Mouse (Mus musculus) hindbrain, embryonic 14.5 days (tissue): Measurements from ENCODE around the gene Sesn1. TPM values are rescaled to one million over a fixed set of nuclear protein-coding genes. Genes with fewer than 3 reads are reported as not detected.
"Not testable (repeated sequence)": the region's sequence is repeated elsewhere in the genome, so short reads cannot be mapped to it uniquely, and the experiment has no call there.

Experiments
- ATAC-seq: fragments of 200-750 bp; cut with Nextera tagmentation; 2 replicates; pipeline ENCODE4 v1.8.0; 2017; ENCODE audit warnings: moderate number of reproducible peaks, mild to moderate bottlenecking, moderate TSS enrichment, moderate library complexity; ENCODE audit not compliant: low FRiP score
- DNase-seq: peaks from one replicate; pipeline ENCODE4 v3.0.0-alpha.2; 2015; ENCODE audit warnings: low spot score
- H3K27ac ChIP-seq: fragments of 300-500 bp; sonication (generic); 2 replicates; pipeline ENCODE4 v1.5.1; 2014; ENCODE audit warnings: mild to moderate bottlenecking, moderate library complexity
- H3K27me3 ChIP-seq: fragments of 300-500 bp; sonication (generic); 2 replicates; pipeline ENCODE4 v1.6.1; 2014; ENCODE audit warnings: mild to moderate bottlenecking, low read length, mixed read lengths; ENCODE audit not compliant: control insufficient read depth, insufficient read depth
- H3K36me3 ChIP-seq: fragments of 300-500 bp; sonication (generic); replicated peaks from 2 replicates; pipeline ENCODE4 v1.6.1; 2014; ENCODE audit not compliant: control insufficient read depth, insufficient read depth
- H3K4me1 ChIP-seq: fragments of 300-500 bp; sonication (generic); replicated peaks from 2 replicates; pipeline ENCODE4 v1.6.1; 2014; ENCODE audit warnings: antibody characterized with exemption, low read length, mixed read lengths; ENCODE audit not compliant: control insufficient read depth, insufficient read depth
- H3K4me2 ChIP-seq: fragments of 300-500 bp; sonication (generic); replicated peaks from 2 replicates; pipeline ENCODE4 v1.6.1; 2014; ENCODE audit warnings: mild to moderate bottlenecking, moderate library complexity
- H3K4me3 ChIP-seq: fragments of 300-500 bp; sonication (generic); replicated peaks from 2 replicates; pipeline ENCODE4 v1.5.1; 2014; ENCODE audit warnings: mild to moderate bottlenecking, low read length
- H3K9ac ChIP-seq: fragments of 300-500 bp; sonication (generic); 2 replicates; pipeline ENCODE4 v1.6.1; 2014
- H3K9me3 ChIP-seq: fragments of 300-500 bp; sonication (generic); 2 replicates; pipeline ENCODE4 v1.6.1; 2016; ENCODE audit warnings: low read length; ENCODE audit not compliant: control insufficient read depth
- WGBS: fragments of 180-500 bp; shearing (Covaris S2); extraction: QIAGEN DNeasy Blood & Tissue Kit; methylation state at CpG from one replicate; pipeline ENCODE4 v1.1.7; 2014; 5-methylcytosine and 5-hydroxymethylcytosine counted together
- polyA plus RNA-seq: library from polyadenylated mRNA; unstranded; fragments of >200 nt; fragmentation: Nextera tagmentation; extraction: Ambion mirVana; gene quantifications from 2 replicates; pipeline ENCODE4 v1.2.1, GENCODE M21; 2014

Gene Sesn1
- polyA plus RNA-seq, 1 experiment from 2014 or later: 37.1 TPM

DNA sequence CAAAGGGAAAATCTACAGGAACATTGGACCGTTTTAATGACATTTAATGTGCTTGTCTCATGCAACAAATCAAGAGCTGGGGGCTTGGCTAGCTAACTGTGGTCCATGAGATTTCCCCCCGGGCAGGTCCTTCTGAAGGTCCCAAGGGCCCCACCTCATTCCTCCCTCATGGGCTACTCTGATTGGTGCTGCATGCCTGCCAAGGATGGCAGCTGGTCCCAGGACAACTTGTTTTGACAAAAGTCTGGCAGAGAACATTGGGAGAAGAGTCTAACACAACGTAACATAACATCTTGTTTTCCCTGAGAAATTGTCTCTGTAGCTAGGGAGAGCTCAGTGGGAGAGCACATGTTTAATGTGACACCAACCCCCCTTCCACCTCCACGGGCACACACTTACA lies 126.4 kb downstream of the Sesn1 start:
- DNase-seq: no peak
- peak overlapping the region; percentile 64; the same call in 1 of the 2 replicates for H3K27ac ChIP-seq

DNA sequence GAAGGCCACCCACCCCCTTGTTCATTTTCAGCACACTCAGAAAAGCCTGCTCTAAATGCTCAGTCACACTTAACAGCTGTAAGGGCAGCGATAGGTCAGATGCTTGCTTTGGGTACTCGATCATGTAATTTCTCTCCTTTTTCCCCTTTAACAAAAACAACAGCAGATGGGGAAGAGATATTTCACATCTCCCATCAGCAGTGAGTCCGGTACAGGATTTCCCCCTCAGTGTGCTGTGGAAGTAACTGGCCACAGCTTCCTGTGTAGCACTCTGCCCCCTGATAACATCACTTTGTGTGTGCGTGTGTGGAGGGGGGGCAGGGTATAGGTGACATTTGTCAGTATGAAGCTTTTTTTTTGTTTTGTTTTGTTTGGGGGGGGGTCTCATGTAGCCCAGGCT lies 127.4 kb downstream of the Sesn1 start:
- Histone ChIP-seq H3K27ac (no peak overlapping the region), H3K4me2 (no peak overlapping the region), H3K27me3 (no peaks in the 10 kb centered on the region), H3K9me3 (no peaks in the 10 kb centered on the region), H3K4me3 (no peak overlapping the region), H3K4me1 (peaks cover 12% of the 10 kb centered on the region), H3K36me3 (no peaks in the 10 kb centered on the region), H3K9ac (no peak overlapping the region)
- ATAC-seq (no peak), DNase-seq (no peak)
- 48% methylated on average over 4 of the region's 4 CpGs for WGBS

More for the DNA sequence above, 126.4 kb downstream of the Sesn1 start:
- 48% methylated on average over 4 of the region's 4 CpGs for WGBS
- no peaks in the 10 kb centered on the region for H3K36me3 ChIP-seq
- H3K27me3 ChIP-seq: no peaks in the 10 kb centered on the region
- peaks cover 21% of the 10 kb centered on the region for H3K4me1 ChIP-seq
- no peak overlapping the region for H3K4me2 ChIP-seq
- H3K4me3 ChIP-seq: no peak overlapping the region
- ATAC-seq: no peak
- H3K9me3 ChIP-seq: no peaks in the 10 kb centered on the region
- H3K9ac ChIP-seq: no peak overlapping the region

DNA sequence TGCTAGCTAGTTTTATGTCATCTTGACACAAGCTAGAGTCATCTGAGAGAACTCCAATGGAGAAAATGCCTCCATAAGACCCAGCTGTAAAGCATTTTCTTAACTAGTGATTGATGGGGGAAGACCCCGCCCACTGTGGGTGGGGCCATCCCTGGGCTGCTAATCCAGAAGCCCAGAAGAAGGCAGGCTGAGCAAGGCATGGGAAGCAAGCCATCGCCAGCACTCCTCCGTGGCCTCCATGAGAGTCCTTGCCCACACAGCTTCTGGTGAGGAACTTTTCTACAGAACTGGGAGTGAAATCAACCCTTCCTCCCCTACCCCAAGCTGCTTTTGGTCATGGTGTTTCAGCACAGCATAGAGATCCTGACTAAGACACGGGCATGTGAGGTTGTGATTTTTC lies 129.4 kb downstream of the Sesn1 start:
- H3K4me1 ChIP-seq: peaks cover 9% of the 10 kb centered on the region
- WGBS: 79% methylated on average over 4 of the region's 4 CpGs
- H3K4me3 ChIP-seq: no peak overlapping the region
- no peak overlapping the region for H3K9ac ChIP-seq
- DNase-seq (no peak), ATAC-seq (no peak)
- H3K27me3 ChIP-seq: no peaks in the 10 kb centered on the region
- no peaks in the 10 kb centered on the region for H3K36me3 ChIP-seq
- no peaks in the 10 kb centered on the region for H3K9me3 ChIP-seq
- H3K4me2 ChIP-seq: no peak overlapping the region
- H3K27ac ChIP-seq: no peak overlapping the region

DNA sequence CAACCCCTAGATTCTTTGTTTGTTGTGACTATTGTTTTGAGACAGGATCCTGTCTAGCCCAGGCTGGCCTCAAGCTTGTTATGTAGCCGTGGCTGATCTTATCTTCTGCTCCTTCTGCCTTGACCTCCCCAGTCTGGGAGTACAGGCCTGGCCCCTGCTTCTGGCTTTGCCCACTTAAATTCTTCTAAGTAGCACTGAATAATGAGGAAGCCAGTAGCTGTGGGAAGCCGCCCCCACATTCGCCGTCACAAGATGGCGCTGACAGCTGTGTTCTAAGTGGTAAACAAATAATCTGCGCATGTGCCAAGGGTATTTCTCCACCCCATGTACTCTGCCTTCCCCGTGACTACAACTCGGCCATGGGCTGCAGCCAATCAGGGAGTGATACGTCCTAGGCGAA lies 142.6 kb downstream of the Sesn1 start:
- H3K4me1 ChIP-seq, H3K4me2 ChIP-seq, ATAC-seq, H3K9ac ChIP-seq, DNase-seq, H3K27me3 ChIP-seq, H3K9me3 ChIP-seq, H3K36me3 ChIP-seq, H3K4me3 ChIP-seq, H3K27ac ChIP-seq: not testable (repeated sequence)
- 95% methylated on average over 6 of the region's 10 CpGs for WGBS

DNA sequence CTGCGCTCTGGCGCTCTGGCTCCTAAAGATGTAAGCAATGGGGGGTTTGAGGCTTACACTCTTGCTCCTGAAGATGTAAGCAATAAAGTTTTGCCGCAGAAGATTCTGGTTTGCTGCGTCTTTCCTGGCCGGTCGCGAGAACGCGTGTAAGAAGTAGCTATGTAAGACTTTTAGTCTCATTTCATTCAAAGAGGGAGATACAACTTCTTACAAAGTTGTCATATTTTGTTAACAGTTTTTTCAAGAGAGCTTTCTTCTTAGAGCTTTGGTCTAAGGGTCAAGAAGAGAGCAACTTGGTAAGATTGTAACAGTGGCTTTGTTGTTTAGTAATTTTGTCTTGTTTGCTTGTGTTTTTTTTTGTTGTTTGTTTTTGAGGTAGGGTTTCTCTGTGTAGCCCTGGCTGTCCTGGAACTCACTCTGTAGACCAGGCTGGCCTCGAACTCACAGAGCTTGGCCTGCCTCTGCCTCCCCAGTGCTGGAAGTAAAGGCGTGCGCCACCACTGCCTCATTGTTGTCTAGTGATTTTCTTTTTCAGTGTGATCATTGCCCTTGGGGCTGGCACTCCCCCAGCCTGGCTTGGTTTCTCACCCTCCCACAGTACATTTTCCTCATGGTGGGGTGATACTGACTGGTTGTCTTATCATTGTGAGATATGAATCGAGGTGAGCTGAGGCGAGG lies 143.3 kb downstream of the Sesn1 start:
- Histone ChIP-seq H3K4me2 (no peak overlapping the region), H3K4me3 (no peak overlapping the region), H3K36me3 (no peaks in the 10 kb centered on the region), H3K27me3 (no peaks in the 10 kb centered on the region), H3K4me1 (no peaks in the 10 kb centered on the region), H3K9me3 (no peaks in the 10 kb centered on the region), H3K9ac (no peak overlapping the region), H3K27ac (no peak overlapping the region)
- WGBS: 97% methylated on average over 14 of the region's 14 CpGs
- ATAC-seq (no peak), DNase-seq (no peak)

DNA sequence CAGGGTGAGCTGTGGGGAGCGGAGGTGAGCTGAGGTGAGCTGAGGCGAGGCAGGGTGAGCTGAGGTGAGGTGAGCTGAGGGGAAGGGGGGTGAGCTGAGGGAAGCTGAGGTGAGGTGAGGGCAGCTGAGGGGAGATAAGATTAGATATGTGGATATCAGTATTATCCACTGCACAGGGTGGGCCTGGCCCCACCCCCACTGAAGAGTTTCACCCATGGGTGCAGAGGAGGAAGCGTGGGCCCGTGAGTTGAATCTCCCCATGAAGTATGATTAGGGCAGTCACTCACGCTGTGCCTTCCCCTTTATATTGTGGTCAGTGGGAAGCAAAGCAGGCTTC lies 143.8 kb downstream of the Sesn1 start:
- H3K9me3 ChIP-seq: no peaks in the 10 kb centered on the region
- no peaks in the 10 kb centered on the region for H3K4me1 ChIP-seq
- no peak for DNase-seq
- H3K4me2 ChIP-seq: no peak overlapping the region
- ATAC-seq: no peak
- H3K27me3 ChIP-seq: no peaks in the 10 kb centered on the region
- no peak overlapping the region for H3K9ac ChIP-seq
- H3K36me3 ChIP-seq: no peaks in the 10 kb centered on the region
- no peak overlapping the region for H3K4me3 ChIP-seq
- no peak overlapping the region for H3K27ac ChIP-seq
- 97% methylated on average over 5 of the region's 5 CpGs for WGBS

DNA sequence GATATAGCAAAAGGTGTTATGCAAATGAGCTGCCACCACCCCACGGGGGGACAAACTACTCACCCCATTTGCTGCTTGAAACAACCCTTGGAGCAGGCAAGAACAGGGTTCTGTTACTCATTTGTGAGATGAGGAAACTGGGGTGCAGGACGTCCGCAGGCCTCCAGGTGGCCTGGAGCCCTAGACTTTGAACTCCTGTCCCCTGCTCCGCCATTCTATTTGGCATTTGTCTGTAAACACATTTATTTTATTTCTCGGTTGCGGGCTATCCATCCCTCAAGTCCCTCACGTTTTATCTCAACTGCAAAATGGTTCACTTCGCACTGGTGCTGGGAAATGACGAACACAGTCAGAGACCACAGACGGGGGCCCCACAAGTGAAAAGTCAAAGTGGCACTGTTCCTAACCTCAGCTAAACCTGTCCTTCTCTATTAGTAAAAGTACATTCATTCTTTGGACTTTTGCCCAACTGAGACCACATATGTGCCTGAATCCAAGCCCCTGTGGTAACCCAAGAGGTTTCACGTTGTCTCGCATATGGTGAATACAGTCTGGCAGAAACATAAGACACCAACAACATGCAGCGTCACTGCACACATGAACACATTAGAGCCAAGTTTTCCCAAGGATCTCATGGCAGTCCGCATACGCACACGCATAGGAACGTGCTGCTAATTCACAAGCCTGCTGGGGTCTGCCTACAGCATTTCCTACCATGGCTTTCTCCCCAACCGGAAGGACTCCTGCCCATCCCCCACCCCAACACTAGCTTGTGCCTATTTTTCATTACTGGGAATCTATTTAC lies 147.9 kb downstream of the Sesn1 start:
- Histone ChIP-seq H3K4me1 (no peaks in the 10 kb centered on the region), H3K27me3 (no peaks in the 10 kb centered on the region), H3K4me3 (no peak overlapping the region), H3K9ac (no peak overlapping the region), H3K27ac (no peak overlapping the region), H3K36me3 (no peaks in the 10 kb centered on the region), H3K9me3 (no peaks in the 10 kb centered on the region), H3K4me2 (no peak overlapping the region)
- DNase-seq (no peak), ATAC-seq (no peak)
- 93% methylated on average over 18 of the region's 18 CpGs for WGBS

Other genes with a start within 250 kb of the Sesn1 start
- 1.0 and 2.7 TPM in 2 replicates for gene Ccdc162, start 93.3 kb upstream of the Sesn1 start, polyA plus RNA-seq
- gene Cep57l1, start 64 bp upstream of the Sesn1 start, polyA plus RNA-seq: 11.8 and 12.9 TPM in 2 replicates
- gene Armc2, start 208.5 kb downstream of the Sesn1 start, polyA plus RNA-seq: 12.4 and 12.7 TPM in 2 replicates